ENCODE assay signal across 24 mouse cellular contexts in genomic region chr17:56913444-56913843, GRCm38 (mm10). TPM values are rescaled to one million over a fixed set of nuclear protein-coding genes. Genes with fewer than 3 reads are reported as not detected.
"Had no signal": no experiment of that assay in that cellular context is flagged by ENCODE, and none has a peak within 500 bp of the region (broad histone marks: within the 10 kb centered on the region; RNA-seq: fewer than 3 reads in every experiment).

No protein-coding gene starts in this region.

- H3K4me1 ChIP-seq: limb, embryonic 10.5 days; midbrain, embryonic 15.5 days; neural tube, embryonic 13.5 days had no signal

- H3K27ac ChIP-seq: limb, embryonic 10.5 days; liver, embryonic 15.5 days; midbrain, embryonic 15.5 days; neural tube, embryonic 13.5 days had no signal

- H3K27me3 ChIP-seq: liver, embryonic 15.5 days; midbrain, embryonic 15.5 days; neural tube, embryonic 13.5 days had no signal

- H3K4me3 ChIP-seq: limb, embryonic 10.5 days; liver, embryonic 15.5 days; midbrain, embryonic 15.5 days; neural tube, embryonic 13.5 days had no signal

- H3K4me2 ChIP-seq: liver, embryonic 11.5 days; liver, embryonic 15.5 days; midbrain, embryonic 15.5 days; neural tube, embryonic 13.5 days had no signal

- H3K9me3 ChIP-seq: limb, embryonic 10.5 days; liver, embryonic 15.5 days; midbrain, embryonic 15.5 days; neural tube, embryonic 13.5 days had no signal

- DNase-seq: kidney, adult 18-20 months; kidney, postnatal 10 days; lung, adult 2 months; lung, postnatal 36 days; retina, postnatal 1 day; right cerebral cortex, postnatal 4 days; spleen, adult 18-20 months; thymus, postnatal 25 days had no signal

- ATAC-seq: lung, postnatal 0 days; midbrain, embryonic 15.5 days had no signal

- H3K9ac ChIP-seq: liver, embryonic 15.5 days; midbrain, embryonic 15.5 days; neural tube, embryonic 13.5 days had no signal

RNA-seq across cellular contexts. Expression of gene 1700061G19Rik, which starts 38.2 kb away (rescaled TPM):
- total RNA-seq: monocyte, adult 5-6 weeks had no signal

RNA-seq across cellular contexts. Expression of gene Acsbg2, which starts 39.2 kb away (rescaled TPM):
- total RNA-seq: layer of hippocampus, adult 8-10 months; layer of hippocampus, postnatal 14 days; left cerebral cortex, adult 18-20 months; left cerebral cortex, postnatal 14 days; monocyte, adult 5-6 weeks had no signal
- polyA plus RNA-seq: intestine, embryonic 14.5 days; kidney, embryonic 14.5 days; large intestine, adult 2 months; limb, embryonic 10.5 days; limb, embryonic 14.5 days; liver, embryonic 11.5 days; liver, embryonic 15.5 days; lung, adult 2 months; lung, postnatal 0 days; midbrain, embryonic 15.5 days; neural tube, embryonic 13.5 days; stomach, embryonic 16.5 days had no signal
